Mouse (Mus musculus) liver, embryonic 14.5 days (tissue): ENCODE measurements around the gene Plxnd1.

Experiments used
- CTCF ChIP-seq: IDR thresholded peaks from 2 replicates; pipeline ENCODE4 v1.5.1; 2016; ENCODE audit warnings: antibody characterized with exemption, low read depth, control low read depth
- EP300 ChIP-seq: IDR thresholded peaks from 2 replicates; pipeline ENCODE4 v1.6.1; 2016; ENCODE audit warnings: antibody characterized with exemption, low read depth

GRCm38 (mm10) chr6:115943498-115944427 is 51.0 kb downstream of the Plxnd1 start:
- TF ChIP-seq CTCF = no peak
- TF ChIP-seq EP300 = no peak
